Mouse (Mus musculus) intestine, embryonic 15.5 days (tissue): ENCODE results near the gene Rapgef5. TPM values are rescaled to one million over a fixed set of nuclear protein-coding genes. Genes with fewer than 3 reads are reported as not detected.

ENCODE experiments used
- ATAC-seq: fragments of 200-750 bp; cut with Nextera tagmentation; 2 replicates; pipeline ENCODE4 v1.8.0; 2017; ENCODE audit warnings: moderate TSS enrichment, moderate library complexity
- H3K27ac ChIP-seq: fragments of 300-500 bp; sonication (generic); 2 replicates; pipeline ENCODE4 v1.5.1; 2015; ENCODE audit warnings: mild to moderate bottlenecking, inconsistent platforms
- H3K27me3 ChIP-seq: fragments of 300-500 bp; sonication (generic); replicated peaks from 2 replicates; pipeline ENCODE4 v1.6.1; 2015; ENCODE audit warnings: inconsistent platforms
- H3K36me3 ChIP-seq: fragments of 300-500 bp; sonication (generic); 2 replicates; pipeline ENCODE4 v1.6.1; 2015; ENCODE audit warnings: inconsistent platforms
- H3K4me1 ChIP-seq: fragments of 300-500 bp; sonication (generic); replicated peaks from 2 replicates; pipeline ENCODE4 v1.6.1; 2015; ENCODE audit warnings: inconsistent platforms
- H3K4me2 ChIP-seq: fragments of 300-500 bp; sonication (generic); replicated peaks from 2 replicates; pipeline ENCODE4 v1.6.1; 2015; ENCODE audit warnings: mild to moderate bottlenecking, inconsistent platforms
- H3K4me3 ChIP-seq: fragments of 300-500 bp; sonication (generic); replicated peaks from 2 replicates; pipeline ENCODE4 v1.5.1; 2015; ENCODE audit warnings: inconsistent platforms
- H3K9ac ChIP-seq: fragments of 300-500 bp; sonication (generic); 2 replicates; pipeline ENCODE4 v1.6.1; 2015; ENCODE audit warnings: inconsistent platforms
- H3K9me3 ChIP-seq: fragments of 300-500 bp; sonication (generic); 2 replicates; pipeline ENCODE4 v1.6.1; 2016; ENCODE audit warnings: inconsistent platforms
- WGBS: fragments of 180-500 bp; shearing (Covaris S2); methylation state at CpG from one replicate; pipeline ENCODE4 v1.1.7; 2015; 5-methylcytosine and 5-hydroxymethylcytosine counted together
- polyA plus RNA-seq: library from polyadenylated mRNA; unstranded; fragments of >200 nt; fragmentation: Nextera tagmentation; extraction: Ambion mirVana; gene quantifications from 2 replicates; pipeline ENCODE4 v1.2.1, GENCODE M21; 2015

Gene Rapgef5
- polyA plus RNA-seq, 1 experiment from 2014 or later = 9.8 TPM

GRCm38 (mm10) chr12:117586124-117586523 lies 69.8 kb downstream of the Rapgef5 start:
- Histone ChIP-seq H3K4me1 (no peaks in the 10 kb centered on the region), H3K4me3 (no peak overlapping the region), H3K27ac (no peak overlapping the region), H3K4me2 (no peak overlapping the region), H3K27me3 (no peaks in the 10 kb centered on the region), H3K36me3 (no peaks in the 10 kb centered on the region), H3K9me3 (no peaks in the 10 kb centered on the region), H3K9ac (no peak overlapping the region)
- WGBS = 26% methylated on average over 1 of the region's 1 CpGs
- ATAC-seq = no peak

DNA sequence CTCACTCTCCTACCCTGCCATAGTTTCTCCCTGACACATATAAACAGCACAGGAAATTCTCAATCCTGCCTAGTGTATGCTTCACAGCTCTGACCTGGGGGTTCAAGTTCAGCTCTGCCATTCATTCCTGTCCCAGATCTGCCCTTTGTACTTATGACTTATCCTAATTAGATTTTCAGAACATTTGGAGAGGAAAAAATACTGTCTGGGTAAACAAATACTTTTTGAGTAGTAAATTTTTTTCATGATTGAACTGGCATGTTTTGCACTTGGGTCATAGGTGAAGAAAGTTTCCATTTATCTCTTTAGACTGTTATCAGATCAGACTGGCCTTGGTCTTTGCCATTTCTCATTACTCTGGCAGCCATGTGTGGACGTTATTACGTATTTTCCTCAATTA lies 72.9 kb downstream of the Rapgef5 start:
- Histone ChIP-seq H3K4me2 (no peak overlapping the region), H3K9ac (no peak overlapping the region), H3K27ac (no peak overlapping the region), H3K36me3 (no peaks in the 10 kb centered on the region), H3K4me3 (no peak overlapping the region), H3K27me3 (no peaks in the 10 kb centered on the region), H3K4me1 (no peaks in the 10 kb centered on the region), H3K9me3 (no peaks in the 10 kb centered on the region)
- WGBS = 83% methylated on average over 2 of the region's 2 CpGs
- no peak for ATAC-seq

DNA sequence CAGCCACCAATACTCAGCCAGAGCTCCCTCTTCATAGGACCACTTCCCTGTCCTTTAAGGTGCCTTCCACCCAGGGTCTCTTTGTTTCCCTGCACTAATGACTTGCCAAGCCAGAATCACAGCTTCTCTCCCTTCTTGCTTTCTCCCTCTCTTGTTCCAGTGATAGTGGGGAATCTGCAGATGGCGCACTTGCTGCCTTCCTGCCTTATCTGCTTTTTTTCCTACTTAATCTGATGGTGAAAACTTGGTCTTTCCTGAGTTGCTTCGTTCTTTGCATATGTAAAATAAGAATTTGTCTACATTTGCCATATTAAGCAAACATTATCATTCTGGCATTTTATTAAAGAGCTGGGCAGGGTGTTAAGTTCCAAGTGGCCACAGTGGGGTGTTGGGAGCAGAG lies 75.7 kb downstream of the Rapgef5 start:
- 39% methylated on average over 2 of the region's 2 CpGs for WGBS
- no peak for ATAC-seq
- no peaks in the 10 kb centered on the region for H3K36me3 ChIP-seq
- H3K27me3 ChIP-seq = no peaks in the 10 kb centered on the region
- H3K27ac ChIP-seq = no peak overlapping the region
- no peaks in the 10 kb centered on the region for H3K9me3 ChIP-seq
- H3K9ac ChIP-seq = no peak overlapping the region
- no peak overlapping the region for H3K4me2 ChIP-seq
- no peaks in the 10 kb centered on the region for H3K4me1 ChIP-seq
- no peak overlapping the region for H3K4me3 ChIP-seq

DNA sequence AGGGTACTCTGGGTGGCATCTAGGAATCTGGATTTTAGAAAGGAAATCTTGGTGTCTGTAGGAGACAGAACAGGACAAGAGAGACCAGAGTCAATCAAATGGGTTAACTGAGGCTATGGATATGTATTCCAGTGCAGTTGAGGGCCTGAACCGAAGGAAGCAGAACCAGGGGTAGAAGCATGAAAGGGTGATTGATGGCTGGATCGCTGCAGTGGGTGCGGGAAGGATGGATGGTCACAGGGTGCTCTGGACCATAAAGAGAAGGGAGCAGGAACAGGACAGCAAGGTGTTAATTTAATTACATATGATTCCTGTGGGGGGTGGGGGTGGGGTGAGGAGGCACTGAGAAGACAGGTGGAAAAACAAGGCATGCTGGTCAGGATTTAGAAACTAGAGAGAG lies 76.3 kb downstream of the Rapgef5 start:
- Histone ChIP-seq H3K4me3 (no peak overlapping the region), H3K4me1 (no peaks in the 10 kb centered on the region), H3K9me3 (no peaks in the 10 kb centered on the region), H3K36me3 (no peaks in the 10 kb centered on the region), H3K27me3 (no peaks in the 10 kb centered on the region), H3K27ac (no peak overlapping the region), H3K9ac (no peak overlapping the region), H3K4me2 (no peak overlapping the region)
- ATAC-seq = no peak
- WGBS = 57% methylated on average over 3 of the region's 3 CpGs

DNA sequence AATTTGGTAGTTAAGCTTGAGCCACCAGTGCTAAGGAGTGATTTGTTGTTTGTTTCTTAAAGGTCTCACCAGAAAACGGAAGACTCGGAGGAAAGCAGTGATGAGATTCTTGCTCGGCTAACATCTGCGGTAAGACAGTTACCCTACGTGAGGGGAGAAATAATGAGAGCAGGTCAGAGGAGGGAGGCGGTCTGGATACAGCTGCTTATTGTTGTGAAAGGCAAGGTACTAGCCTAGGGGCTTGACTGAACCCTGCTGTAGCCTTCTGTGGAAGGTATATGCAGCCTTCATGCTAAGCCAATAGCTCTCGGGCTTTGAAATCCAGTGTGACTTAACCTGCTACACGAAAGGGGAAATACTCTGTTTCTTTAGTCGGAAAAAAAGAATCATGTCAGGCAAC lies 78.9 kb downstream of the Rapgef5 start:
- WGBS = 85% methylated on average over 9 of the region's 9 CpGs
- no peak for ATAC-seq

GRCm38 (mm10) chr12:117598190-117598589 lies 81.9 kb downstream of the Rapgef5 start:
- no peak for ATAC-seq
- no peaks in the 10 kb centered on the region for H3K4me1 ChIP-seq
- H3K9ac ChIP-seq = no peak overlapping the region
- H3K27me3 ChIP-seq = no peaks in the 10 kb centered on the region
- no peak overlapping the region for H3K4me3 ChIP-seq
- H3K36me3 ChIP-seq = no peaks in the 10 kb centered on the region
- no peak overlapping the region for H3K4me2 ChIP-seq
- no peak overlapping the region for H3K27ac ChIP-seq
- H3K9me3 ChIP-seq = no peaks in the 10 kb centered on the region
- WGBS = 42% methylated on average over 2 of the region's 2 CpGs

More for the DNA sequence above, 78.9 kb downstream of the Rapgef5 start:
- no peak overlapping the region for H3K4me2 ChIP-seq
- no peak overlapping the region for H3K27ac ChIP-seq
- H3K27me3 ChIP-seq = no peaks in the 10 kb centered on the region
- H3K9me3 ChIP-seq = no peaks in the 10 kb centered on the region
- H3K36me3 ChIP-seq = no peaks in the 10 kb centered on the region
- H3K4me3 ChIP-seq = no peak overlapping the region
- H3K9ac ChIP-seq = no peak overlapping the region
- H3K4me1 ChIP-seq = no peaks in the 10 kb centered on the region

- no peak for ATAC-seq
- WGBS = 69% methylated on average over 3 of the region's 3 CpGs
- H3K36me3 ChIP-seq = no peaks in the 10 kb centered on the region
Observed at GRCm38 (mm10) chr12:117605966-117606365, 89.7 kb downstream of the Rapgef5 start.

GRCm38 (mm10) chr12:117612715-117613114 lies 96.4 kb downstream of the Rapgef5 start:
- H3K4me3 ChIP-seq = no peak overlapping the region
- H3K36me3 ChIP-seq = no peaks in the 10 kb centered on the region
- H3K9ac ChIP-seq = no peak overlapping the region
- H3K27me3 ChIP-seq = no peaks in the 10 kb centered on the region
- H3K4me1 ChIP-seq = no peaks in the 10 kb centered on the region
- ATAC-seq = no peak
- WGBS = 84% methylated on average over 3 of the region's 3 CpGs
- H3K27ac ChIP-seq = no peak overlapping the region
- no peak overlapping the region for H3K4me2 ChIP-seq
- H3K9me3 ChIP-seq = no peaks in the 10 kb centered on the region

More at GRCm38 (mm10) chr12:117605966-117606365, 89.7 kb downstream of the Rapgef5 start:
- H3K27ac ChIP-seq = no peak overlapping the region
- no peaks in the 10 kb centered on the region for H3K9me3 ChIP-seq
- no peak overlapping the region for H3K4me2 ChIP-seq
- no peaks in the 10 kb centered on the region for H3K4me1 ChIP-seq
- no peaks in the 10 kb centered on the region for H3K27me3 ChIP-seq
- H3K4me3 ChIP-seq = no peak overlapping the region
- H3K9ac ChIP-seq = no peak overlapping the region

DNA sequence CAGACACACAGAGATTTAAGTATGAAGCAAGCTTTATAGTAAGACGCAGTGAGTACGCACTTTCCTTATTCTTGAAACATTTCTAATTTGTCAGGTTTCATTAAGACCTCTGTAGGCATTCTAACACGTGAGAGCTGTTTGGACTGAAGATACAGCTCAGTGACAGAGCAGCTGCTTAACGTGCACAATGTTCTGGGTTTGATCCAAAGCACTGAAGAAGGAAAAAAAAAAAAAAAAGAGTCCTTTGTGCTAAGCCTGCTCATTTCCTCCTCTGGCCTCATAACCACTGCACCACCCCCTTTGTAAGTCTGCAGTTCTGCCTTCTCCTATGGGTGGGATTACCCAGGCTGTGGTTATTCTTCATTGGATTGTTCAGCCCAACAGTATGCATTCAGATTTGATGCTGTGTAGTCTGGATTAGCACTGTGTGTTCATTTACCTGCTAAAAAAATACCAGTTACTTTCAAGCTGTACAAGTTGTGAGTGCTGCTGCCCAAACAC lies 103.3 kb downstream of the Rapgef5 start:
- Histone ChIP-seq H3K4me3 (no peak overlapping the region), H3K27ac (no peak overlapping the region), H3K36me3 (no peaks in the 10 kb centered on the region), H3K4me2 (no peak overlapping the region), H3K9ac (no peak overlapping the region), H3K4me1 (no peaks in the 10 kb centered on the region), H3K9me3 (no peaks in the 10 kb centered on the region), H3K27me3 (no peaks in the 10 kb centered on the region)
- no peak for ATAC-seq
- WGBS = 61% methylated on average over 4 of the region's 4 CpGs

- H3K4me1 ChIP-seq = no peaks in the 10 kb centered on the region
- no peak overlapping the region for H3K27ac ChIP-seq
- ATAC-seq = no peak
- no peak overlapping the region for H3K9ac ChIP-seq
- no peak overlapping the region for H3K4me2 ChIP-seq
- H3K9me3 ChIP-seq = no peaks in the 10 kb centered on the region
- H3K27me3 ChIP-seq = no peaks in the 10 kb centered on the region
- no peak overlapping the region for H3K4me3 ChIP-seq
- WGBS = 88% methylated on average over 2 of the region's 2 CpGs
- no peaks in the 10 kb centered on the region for H3K36me3 ChIP-seq
Observed at GRCm38 (mm10) chr12:117622972-117623371, 106.7 kb downstream of the Rapgef5 start.

- Histone ChIP-seq H3K4me1 (no peaks in the 10 kb centered on the region), H3K4me2 (no peak overlapping the region), H3K27ac (no peak overlapping the region), H3K9me3 (no peaks in the 10 kb centered on the region), H3K9ac (no peak overlapping the region), H3K27me3 (no peaks in the 10 kb centered on the region), H3K36me3 (no peaks in the 10 kb centered on the region), H3K4me3 (no peak overlapping the region)
- 31% methylated on average over 2 of the region's 2 CpGs for WGBS
- peak; percentile 69 for ATAC-seq
Observed at GRCm38 (mm10) chr12:117627311-117627710, 111.0 kb downstream of the Rapgef5 start.

GRCm38 (mm10) chr12:117628321-117629093 lies 112.2 kb downstream of the Rapgef5 start:
- WGBS = 86% methylated on average over 18 of the region's 18 CpGs
- H3K27ac ChIP-seq = no peak overlapping the region
- no peaks in the 10 kb centered on the region for H3K4me1 ChIP-seq
- H3K36me3 ChIP-seq = no peaks in the 10 kb centered on the region
- H3K4me2 ChIP-seq = no peak overlapping the region
- H3K27me3 ChIP-seq = no peaks in the 10 kb centered on the region
- H3K4me3 ChIP-seq = no peak overlapping the region
- no peak for ATAC-seq
- H3K9ac ChIP-seq = no peak overlapping the region
- H3K9me3 ChIP-seq = no peaks in the 10 kb centered on the region

DNA sequence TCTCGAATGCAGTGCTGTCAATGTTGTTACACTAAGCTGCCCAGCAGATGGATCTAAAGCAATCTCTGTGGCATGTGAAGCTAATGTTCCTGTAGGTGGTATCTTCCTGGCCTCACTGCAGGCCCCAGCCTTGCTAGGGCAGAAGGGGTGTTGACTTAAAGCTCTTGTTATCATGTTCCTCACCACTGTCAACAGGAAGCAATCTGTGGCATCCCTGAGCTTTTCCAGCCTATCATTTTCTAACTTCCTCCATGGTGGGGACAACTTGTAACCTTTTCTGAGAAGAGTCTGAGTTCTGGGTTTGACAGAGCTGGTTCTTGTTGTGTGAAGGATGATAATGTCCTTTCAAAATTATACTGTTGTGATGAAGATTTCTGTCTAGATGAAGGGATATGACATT lies 115.9 kb downstream of the Rapgef5 start:
- Histone ChIP-seq H3K27ac (no peak overlapping the region), H3K27me3 (no peaks in the 10 kb centered on the region), H3K4me2 (no peak overlapping the region), H3K36me3 (no peaks in the 10 kb centered on the region), H3K9ac (no peak overlapping the region), H3K4me3 (no peak overlapping the region), H3K4me1 (no peaks in the 10 kb centered on the region), H3K9me3 (no peaks in the 10 kb centered on the region)
- 54% methylated on average over 1 of the region's 1 CpGs for WGBS
- no peak for ATAC-seq
